Mouse (Mus musculus) CH12.LX (cell line): Measurements from ENCODE around the gene Plcb1. TPM values are rescaled to one million over a fixed set of nuclear protein-coding genes. Genes with fewer than 3 reads are reported as not detected.

ENCODE experiments used
- DNase-seq: peaks from one replicate; pipeline ENCODE4 v3.0.0-alpha.2; 2013; ENCODE audit errors: extremely low read depth
- H3K27ac ChIP-seq: 2 replicates; pipeline ENCODE4 v1.5.1; 2012; ENCODE audit warnings: low read depth, mild to moderate bottlenecking, control low read depth, moderate library complexity; ENCODE audit not compliant: insufficient read depth
- H3K27me3 ChIP-seq: replicated peaks from 2 replicates; pipeline ENCODE3; 2012; ENCODE audit warnings: inconsistent platforms
- H3K36me3 ChIP-seq, 2 experiments: replicated peaks in 1 of 2; 2 replicates each; pipeline versions ENCODE3 to v1.6.1; 2012; ENCODE audit warnings: inconsistent platforms in 1 of 2, low read length in 1 of 2, mild to moderate bottlenecking in 1 of 2, mixed read lengths in 1 of 2, moderate library complexity in 1 of 2; ENCODE audit not compliant: control insufficient read depth in 1 of 2, insufficient read depth in 1 of 2
- H3K4me1 ChIP-seq, 2 experiments: 2 replicates each; pipeline ENCODE4 v1.6.1; 2012; ENCODE audit warnings: inconsistent platforms in 1 of 2, moderate library complexity in 1 of 2; ENCODE audit not compliant: insufficient read depth in 2 of 2, control insufficient read depth in 1 of 2
- H3K4me2 ChIP-seq: 2 replicates; pipeline ENCODE4 v1.6.1; 2012; ENCODE audit warnings: low read depth, mild to moderate bottlenecking, control low read depth; ENCODE audit not compliant: poor library complexity, insufficient read depth, severe bottlenecking
- H3K4me3 ChIP-seq, 3 experiments: fragments of 150-350 bp in 1 of 3; sonication (generic) in 1 of 3; replicated peaks in 1 of 3; 2 replicates each; pipeline versions ENCODE3 to v1.5.1; 2011 to 2012; ENCODE audit warnings: low read depth in 2 of 3, low read length in 2 of 3, mild to moderate bottlenecking in 2 of 3, moderate library complexity in 2 of 3, control low read depth in 1 of 3, improper control_type of control experiment in 1 of 3, inconsistent platforms in 1 of 3, mixed read lengths in 1 of 3; ENCODE audit not compliant: poor library complexity in 1 of 3
- H3K79me2 ChIP-seq: replicated peaks from 2 replicates; pipeline ENCODE4 v1.6.1; 2012; ENCODE audit warnings: mild to moderate bottlenecking, moderate library complexity; ENCODE audit not compliant: control insufficient read depth, poor library complexity, insufficient read depth, severe bottlenecking; ENCODE audit errors: extremely low read depth
- H3K9ac ChIP-seq: 2 replicates; pipeline ENCODE4 v1.6.1; 2012; ENCODE audit warnings: low read depth, mild to moderate bottlenecking, control low read depth, moderate library complexity; ENCODE audit not compliant: insufficient read depth
- H3K9me3 ChIP-seq: replicated peaks from 2 replicates; pipeline ENCODE3; 2012; ENCODE audit warnings: low read length, inconsistent platforms, mixed read lengths
- BHLHE40 ChIP-seq: IDR thresholded peaks from 2 replicates; pipeline ENCODE4 v1.6.1; 2011; ENCODE audit warnings: mild to moderate bottlenecking, low read depth, low read length, improper control_type of control experiment
- CHD2 ChIP-seq: IDR thresholded peaks from 2 replicates; pipeline ENCODE4 v1.6.1; 2011; ENCODE audit warnings: low read length, improper control_type of control experiment
- ELF1 ChIP-seq: IDR thresholded peaks from 2 replicates; pipeline ENCODE4 v1.6.1; 2014; ENCODE audit warnings: low read depth, mild to moderate bottlenecking, inconsistent platforms, low read length, improper control_type of control experiment
- EP300 ChIP-seq: IDR thresholded peaks from 2 replicates; pipeline ENCODE4 v1.6.1; 2011; ENCODE audit warnings: low read length, improper control_type of control experiment
- GABPA ChIP-seq: IDR thresholded peaks from 2 replicates; pipeline ENCODE4 v1.6.1; 2012; ENCODE audit warnings: low read depth, low read length, improper control_type of control experiment, inconsistent platforms; ENCODE audit not compliant: insufficient replicate concordance
- HCFC1 ChIP-seq: IDR thresholded peaks from 2 replicates; pipeline ENCODE4 v1.6.1; 2012; ENCODE audit warnings: low read depth, mild to moderate bottlenecking, inconsistent platforms, low read length, improper control_type of control experiment
- IRF4 ChIP-seq: IDR thresholded peaks from 2 replicates; pipeline ENCODE4 v1.6.1; 2014; ENCODE audit warnings: low read depth, mild to moderate bottlenecking, inconsistent platforms, low read length, improper control_type of control experiment
- KAT2A ChIP-seq: IDR thresholded peaks from 2 replicates; pipeline ENCODE4 v1.6.1; 2012; ENCODE audit warnings: low read length, improper control_type of control experiment, inconsistent platforms; ENCODE audit not compliant: insufficient replicate concordance
- MAFK ChIP-seq: IDR thresholded peaks from 2 replicates; pipeline ENCODE4 v1.6.1; 2011; ENCODE audit warnings: low read length, improper control_type of control experiment; ENCODE audit not compliant: insufficient replicate concordance
- MEF2A ChIP-seq: IDR thresholded peaks from 2 replicates; pipeline ENCODE4 v1.6.1; 2014; ENCODE audit warnings: low read depth, mild to moderate bottlenecking, inconsistent platforms, low read length, improper control_type of control experiment, borderline replicate concordance
- MXI1 ChIP-seq: IDR thresholded peaks from 2 replicates; pipeline ENCODE4 v1.6.1; 2011; ENCODE audit warnings: mild to moderate bottlenecking, low read depth, low read length, improper control_type of control experiment
- NELFE ChIP-seq: IDR thresholded peaks from 2 replicates; pipeline ENCODE4 v1.6.1; 2011; ENCODE audit warnings: low read depth, low read length, improper control_type of control experiment
- NRF1 ChIP-seq: IDR thresholded peaks from 2 replicates; pipeline ENCODE4 v1.6.1; 2014; ENCODE audit warnings: low read depth, mild to moderate bottlenecking, inconsistent platforms, low read length, improper control_type of control experiment, moderate library complexity
- POLR2A ChIP-seq: IDR thresholded peaks from 2 replicates; pipeline ENCODE4 v1.6.1; 2011; ENCODE audit warnings: low read depth, mild to moderate bottlenecking, improper control_type of control experiment, low read length
- POLR2AphosphoS2 ChIP-seq: IDR thresholded peaks from 2 replicates; pipeline ENCODE4 v1.6.1; 2011; ENCODE audit warnings: low read depth, low read length, improper control_type of control experiment
- RAD21 ChIP-seq: IDR thresholded peaks from 2 replicates; pipeline ENCODE4 v1.6.1; 2011; ENCODE audit warnings: low read depth, mild to moderate bottlenecking, low read length, improper control_type of control experiment, moderate library complexity
- RCOR1 ChIP-seq: conservative IDR thresholded peaks from 2 replicates; pipeline ENCODE4 v1.6.1; 2012; ENCODE audit warnings: low read depth, mild to moderate bottlenecking, inconsistent platforms, low read length, improper control_type of control experiment
- SIN3A ChIP-seq: IDR thresholded peaks from 2 replicates; pipeline ENCODE4 v1.6.1; 2012; ENCODE audit warnings: low read length, improper control_type of control experiment, inconsistent platforms
- SMC3 ChIP-seq: IDR thresholded peaks from 2 replicates; pipeline ENCODE4 v1.6.1; 2011; ENCODE audit warnings: low read depth, low read length, improper control_type of control experiment
- UBTF ChIP-seq: IDR thresholded peaks from 2 replicates; pipeline ENCODE4 v1.6.1; 2012; ENCODE audit warnings: low read depth, mild to moderate bottlenecking, inconsistent platforms, low read length, improper control_type of control experiment, moderate library complexity
- USF1 ChIP-seq: IDR thresholded peaks from 2 replicates; pipeline ENCODE4 v1.6.1; 2014; ENCODE audit warnings: low read depth, mild to moderate bottlenecking, inconsistent platforms, low read length, improper control_type of control experiment
- ZC3H11A ChIP-seq: IDR thresholded peaks from 2 replicates; pipeline ENCODE4 v1.6.1; 2012; ENCODE audit warnings: low read depth, mild to moderate bottlenecking, inconsistent platforms, low read length, improper control_type of control experiment
- ZKSCAN1 ChIP-seq: IDR thresholded peaks from 2 replicates; pipeline ENCODE4 v1.6.1; 2012; ENCODE audit warnings: low read depth, inconsistent platforms, low read length, improper control_type of control experiment, borderline replicate concordance
- ZNF384 ChIP-seq: IDR thresholded peaks from 2 replicates; pipeline ENCODE4 v1.6.1; 2012; ENCODE audit warnings: low read depth, low read length, improper control_type of control experiment, inconsistent platforms
- dilution Hi-C: fragments of 300-500 bp; cut with MboI; formaldehyde crosslinking; loops from 2 replicates; pipeline ENCODE4 v1.14.3; 2020; ENCODE audit warnings: low sequenced_read_pairs; ENCODE audit not compliant: extremely low pct_unique_long_range_greater_than_20kb, extremely low pct_ligation_motif_present
- in situ Hi-C: fragments of 300-500 bp; cut with MboI; formaldehyde crosslinking; loops from 3 replicates; pipeline ENCODE4 v1.14.3; 2019; ENCODE audit warnings: low sequenced_read_pairs, low pct_ligation_motif_present, low pct_unique_long_range_greater_than_20kb, mixed read lengths
- polyA plus RNA-seq: library from polyadenylated mRNA; unstranded; fragments of >175 nt; gene quantifications from 2 replicates; pipeline ENCODE4 v1.2.1, GENCODE M21; 2012; ENCODE audit warnings: low read depth; ENCODE audit not compliant: insufficient read length
- total RNA-seq, 2 experiments: library from RNA; depleted of rRNA; stranded (reverse); fragments of 300-350 nt in 1 of 2; fragments of >200 nt in 1 of 2; gene quantifications; 2 replicates each; pipeline ENCODE4 v1.2.3; 2012 to 2014

Plcb1 gene
- total and polyA plus RNA-seq, 3 experiments, result not detected

DNA sequence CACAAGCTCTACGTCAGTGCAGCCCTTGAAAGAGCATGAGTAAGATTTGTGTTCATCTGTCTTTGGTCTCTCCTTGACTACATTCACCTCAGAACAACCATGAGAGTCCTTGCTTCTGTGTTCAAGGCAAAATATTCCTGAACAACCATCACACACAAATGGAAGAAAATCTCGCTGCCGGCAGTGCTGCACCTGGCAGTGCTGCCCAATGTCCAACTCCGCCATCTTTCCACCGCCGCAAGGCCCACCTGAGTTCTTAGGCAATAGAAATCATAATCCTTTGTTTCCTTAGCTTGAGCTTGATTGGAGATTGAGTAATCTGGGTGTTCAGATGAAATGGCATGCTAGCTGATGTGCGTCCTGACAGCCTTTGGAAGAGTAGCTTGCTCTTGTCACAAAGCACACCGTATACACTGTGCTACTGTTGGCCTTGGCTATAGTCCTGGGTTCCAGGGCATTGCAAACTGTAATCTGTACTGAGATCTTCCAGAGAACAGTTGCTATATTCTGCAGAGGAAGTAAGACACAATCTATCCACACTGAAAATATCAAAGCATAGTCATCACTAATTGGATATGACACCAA is 22.4 kb upstream of the Plcb1 start:
- in situ Hi-C loops, result no loop called here
- H3K36me3 ChIP-seq, result no peaks in the 10 kb centered on the region
- peaks cover 39% of the 10 kb centered on the region for H3K9me3 ChIP-seq
- H3K9ac ChIP-seq, result no peak overlapping the region
- H3K79me2 ChIP-seq, result no peaks in the 10 kb centered on the region
- H3K4me1 ChIP-seq, result no peaks in the 10 kb centered on the region
- no peak overlapping the region for H3K27ac ChIP-seq
- no peaks in the 10 kb centered on the region for H3K27me3 ChIP-seq
- H3K4me2 ChIP-seq, result no peak overlapping the region
- dilution Hi-C loops, result no loop called here
- H3K4me3 ChIP-seq, result no peak overlapping the region
- DNase-seq, result no peak
- TF ChIP-seq HCFC1, result no peak
- TF ChIP-seq ZKSCAN1, result no peak
- no peak for TF ChIP-seq MXI1
- no peak for TF ChIP-seq EP300
- TF ChIP-seq MAFK, result no peak
- no peak for TF ChIP-seq BHLHE40
- no peak for TF ChIP-seq KAT2A
- no peak for TF ChIP-seq POLR2AphosphoS2
- TF ChIP-seq ZNF384, result no peak
- TF ChIP-seq CHD2, result no peak
- no peak for TF ChIP-seq NELFE
- no peak for TF ChIP-seq NRF1
- no peak for TF ChIP-seq RAD21
- TF ChIP-seq IRF4, result no peak
- no peak for TF ChIP-seq POLR2A
- no peak for TF ChIP-seq MEF2A

DNA sequence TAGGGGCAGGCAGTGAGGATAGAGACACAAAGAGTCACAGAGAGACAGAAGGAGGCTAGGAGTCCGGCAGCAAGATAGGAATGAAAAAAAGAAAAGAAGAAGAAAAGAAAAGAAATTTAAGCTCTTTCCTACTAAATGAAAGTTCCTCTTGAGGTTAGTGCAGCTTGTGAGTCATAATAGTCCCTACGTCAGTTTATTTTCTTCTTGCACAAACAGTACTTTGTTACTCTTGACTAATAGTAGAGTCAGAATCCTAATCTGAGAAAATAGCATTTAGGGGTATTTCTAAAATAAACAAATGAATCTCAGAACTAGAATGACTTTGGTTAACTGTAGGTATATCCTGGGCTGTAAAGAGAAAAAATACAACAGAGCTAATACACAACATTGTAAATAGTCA is 21.4 kb upstream of the Plcb1 start:
- no peak overlapping the region for H3K9ac ChIP-seq
- no peak overlapping the region for H3K27ac ChIP-seq
- no peaks in the 10 kb centered on the region for H3K36me3 ChIP-seq
- H3K79me2 ChIP-seq, result no peaks in the 10 kb centered on the region
- no peaks in the 10 kb centered on the region for H3K27me3 ChIP-seq
- no peak for TF ChIP-seq RCOR1
- TF ChIP-seq GABPA, result no peak
- TF ChIP-seq UBTF, result no peak
- TF ChIP-seq CHD2, result no peak
- TF ChIP-seq ZC3H11A, result no peak
- no peak for TF ChIP-seq ELF1
- TF ChIP-seq POLR2A, result no peak
- TF ChIP-seq USF1, result no peak
- TF ChIP-seq SIN3A, result no peak
- no peak for TF ChIP-seq SMC3
- dilution Hi-C loops (no loop called here), in situ Hi-C loops (no loop called here)
- H3K4me1 ChIP-seq, result no peaks in the 10 kb centered on the region
- no peak for DNase-seq
- no peak overlapping the region for H3K4me2 ChIP-seq
- H3K4me3 ChIP-seq, result no peak overlapping the region
- peaks cover 38% of the 10 kb centered on the region for H3K9me3 ChIP-seq
